Mouse (Mus musculus): ENCODE measurements around the gene Ube2r2.

DNA sequence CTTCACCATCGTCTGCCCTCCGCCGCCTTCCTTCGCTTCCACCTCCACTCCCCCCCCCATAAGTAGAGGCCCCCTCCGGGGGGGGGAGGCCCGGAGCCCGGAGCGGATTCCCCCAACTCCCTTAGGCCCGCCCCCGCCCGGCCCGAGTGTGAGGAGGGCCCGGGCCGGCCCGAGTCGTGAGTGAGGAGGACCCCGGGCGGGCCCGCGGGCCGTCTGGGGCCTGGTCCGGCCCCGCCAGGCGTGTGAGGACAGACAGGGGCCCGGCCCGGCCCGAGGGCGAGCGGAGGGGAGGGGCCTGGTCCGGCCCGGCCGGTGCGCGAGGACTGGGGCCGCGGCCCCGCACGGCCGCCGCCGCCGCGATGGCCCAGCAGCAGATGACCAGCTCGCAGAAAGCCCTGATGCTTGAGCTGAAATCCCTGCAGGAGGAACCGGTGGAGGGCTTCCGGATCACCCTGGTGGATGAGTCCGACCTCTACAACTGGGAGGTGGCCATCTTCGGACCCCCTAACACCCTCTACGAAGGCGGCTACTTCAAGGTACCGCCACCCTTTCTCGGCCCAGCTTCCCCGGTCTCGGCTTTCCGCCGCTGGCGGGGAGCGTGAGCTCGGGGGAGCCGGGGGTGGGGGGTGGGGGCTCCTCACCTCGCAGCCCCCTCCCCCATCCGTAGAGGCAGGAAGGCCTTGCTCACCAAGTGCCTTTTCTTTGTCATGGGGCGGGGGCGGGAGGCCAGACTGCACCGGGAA, at the start of gene Ube2r2:
- no peak for TF ChIP-seq CTCF (IDR thresholded peaks at IDR 0.05; ENCODE audit: low read depth, low read length)
- TF ChIP-seq POLR2A (IDR thresholded peaks at IDR 0.05; ENCODE audit: insufficient read depth, low read length): no peak
- TF ChIP-seq EP300 (IDR thresholded peaks at IDR 0.05; ENCODE audit: insufficient read depth, low read depth, low read length): no peak
